Mouse (Mus musculus) testis, adult 2 months (tissue): ENCODE data around the gene Ggt1.

Source experiments
- CTCF ChIP-seq: fragments of 200-500 bp; IDR thresholded peaks from 2 replicates; pipeline ENCODE4 v1.5.1; 2012; ENCODE audit warnings: low read depth, mild to moderate bottlenecking, inconsistent platforms, low read length, moderate library complexity; ENCODE audit not compliant: control insufficient read depth, insufficient read depth, insufficient replicate concordance
- POLR2A ChIP-seq: fragments of 200-500 bp; IDR thresholded peaks from 2 replicates; pipeline ENCODE4 v1.6.1; 2012; ENCODE audit warnings: low read depth, mild to moderate bottlenecking, inconsistent platforms, low read length, moderate library complexity; ENCODE audit not compliant: control insufficient read depth

GRCm38 (mm10) chr10:75632633-75633032 is 71.2 kb downstream of the Ggt1 start:
- TF ChIP-seq POLR2A (no peak), CTCF (no peak)
